In the genomic region with DNA sequence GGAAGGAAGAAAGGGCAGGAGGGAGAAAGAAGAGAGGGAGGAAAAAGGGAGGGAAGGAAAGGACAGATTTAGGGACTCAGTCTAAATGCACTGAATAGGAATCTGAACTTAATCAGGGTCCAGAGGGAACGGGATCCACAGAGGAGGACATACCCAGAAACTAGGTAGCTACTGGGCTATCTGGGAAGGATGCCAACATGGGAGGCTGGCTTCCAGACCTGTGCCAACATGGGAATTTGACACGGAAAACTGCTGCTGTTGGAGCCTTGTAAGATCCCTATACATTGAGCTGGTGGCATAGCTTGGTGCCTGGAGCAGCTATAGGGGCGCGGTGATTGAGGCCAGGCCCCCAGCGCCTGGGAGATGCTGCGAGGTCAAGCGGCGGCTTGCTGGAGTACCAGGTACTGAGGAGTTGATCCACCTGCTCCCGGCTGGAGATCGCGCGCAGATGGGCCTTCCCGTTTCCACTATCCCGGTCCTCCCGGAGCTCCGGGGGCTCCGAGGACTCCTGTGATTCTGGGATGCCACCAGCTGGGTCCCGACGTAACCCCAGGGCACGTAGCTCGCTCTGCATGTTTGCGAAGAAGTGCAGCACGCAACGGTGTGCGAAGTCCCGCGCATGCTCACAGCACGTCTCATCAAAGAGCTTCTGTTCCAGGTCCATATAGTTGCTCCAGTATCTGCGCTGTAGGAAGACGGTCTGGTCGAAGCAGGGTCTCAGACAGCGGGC, we compare ENCODE assay signal across 8 mouse cellular contexts. TPM values are rescaled to one million over a fixed set of nuclear protein-coding genes. Genes with fewer than 3 reads are reported as not detected.
DNase-seq lines count a peak whose midpoint lies in the region; ATAC-seq and TF ChIP-seq lines count a peak whose summit lies in the region.

No protein-coding gene starts in this region.

- H3K9me3 ChIP-seq in kidney, embryonic 14.5 days (ENCODE audit: control insufficient read depth, low read length), result no peaks in the 10 kb centered on the region
- no peaks in the 10 kb centered on the region for H3K9me3 ChIP-seq in forebrain, embryonic 12.5 days
- no peaks in the 10 kb centered on the region for H3K9me3 ChIP-seq in liver, postnatal 0 days (ENCODE audit: low read length)

- no peak for DNase-seq in kidney, adult 8-10 months
- peak; percentile 35 for DNase-seq in cerebellum, adult 11 months
- DNase-seq in liver, postnatal 0 days, result no peak
- DNase-seq in layer of hippocampus, adult 9-10 months (ENCODE audit: low spot score), result no peak
- no peak for DNase-seq in thymus, adult 18-20 months
- DNase-seq in thymus, postnatal 4 days, result no peak

- no peak for ATAC-seq in kidney, embryonic 14.5 days (ENCODE audit: low FRiP score, low TSS enrichment)
- ATAC-seq in forebrain, embryonic 12.5 days (ENCODE audit: low FRiP score), result peak; percentile 27; the same call in 1 of the 2 replicates
- ATAC-seq in liver, postnatal 0 days, result no peak

- no peak overlapping the region for H3K27ac ChIP-seq in kidney, embryonic 14.5 days (ENCODE audit: low read depth, low read length)
- H3K27ac ChIP-seq in forebrain, embryonic 12.5 days, result no peak overlapping the region
- no peak overlapping the region for H3K27ac ChIP-seq in liver, postnatal 0 days (ENCODE audit: low read depth)

- no peaks in the 10 kb centered on the region for H3K4me1 ChIP-seq in kidney, embryonic 14.5 days (ENCODE audit: control insufficient read depth, insufficient read depth, low read length)
- H3K4me1 ChIP-seq in forebrain, embryonic 12.5 days, result 0 out of 2 replicates have a peak, but pooled peaks cover 5% of the 10 kb centered on the region
- peaks cover 2% of the 10 kb centered on the region; the same call in 1 of the 2 replicates for H3K4me1 ChIP-seq in liver, postnatal 0 days (ENCODE audit: insufficient read depth)

- H3K9ac ChIP-seq in kidney, embryonic 14.5 days (ENCODE audit: low read depth, low read length), result 0 out of 2 replicates have a peak overlapping the region, but pooled peaks have one; percentile 8
- peak overlapping the region; percentile 42; the same call in 1 of the 2 replicates for H3K9ac ChIP-seq in forebrain, embryonic 12.5 days
- no peak overlapping the region for H3K9ac ChIP-seq in liver, postnatal 0 days (replicated peaks)

- TF ChIP-seq EP300 in liver, postnatal 0 days (IDR thresholded peaks at IDR 0.05; ENCODE audit: low read depth), result no peak

- TF ChIP-seq CTCF in liver, postnatal 0 days (IDR thresholded peaks at IDR 0.05; ENCODE audit: low read depth), result no peak

- H3K4me2 ChIP-seq in kidney, embryonic 14.5 days (replicated peaks; ENCODE audit: low read depth, low read length), result peak overlapping the region; percentile 43
- peak overlapping the region; percentile 59 for H3K4me2 ChIP-seq in forebrain, embryonic 12.5 days
- peak overlapping the region; percentile 38; the same call in 1 of the 2 replicates for H3K4me2 ChIP-seq in liver, postnatal 0 days (ENCODE audit: low read depth, low read length)

- H3K4me3 ChIP-seq in kidney, embryonic 14.5 days (ENCODE audit: low read length), result peak overlapping the region; percentile 19
- H3K4me3 ChIP-seq in forebrain, embryonic 12.5 days (replicated peaks), result peak overlapping the region; percentile 36
- H3K4me3 ChIP-seq in liver, postnatal 0 days (ENCODE audit: low read depth, low read length), result no peak overlapping the region

- H3K27me3 ChIP-seq in kidney, embryonic 14.5 days (ENCODE audit: control insufficient read depth, insufficient read depth, low read length), result peaks cover 4% of the 10 kb centered on the region; the same call in 1 of the 2 replicates
- peaks cover 14% of the 10 kb centered on the region; the same call in 1 of the 2 replicates for H3K27me3 ChIP-seq in forebrain, embryonic 12.5 days
- H3K27me3 ChIP-seq in liver, postnatal 0 days (ENCODE audit: insufficient read depth, low read length), result peaks cover 11% of the 10 kb centered on the region; the same call in 1 of the 2 replicates

- WGBS in kidney, embryonic 14.5 days, result 29% methylated on average over 32 of the region's 32 CpGs
- 24% methylated on average over 32 of the region's 32 CpGs for WGBS in forebrain, embryonic 12.5 days
- 33% methylated on average over 32 of the region's 32 CpGs for WGBS in liver, postnatal 0 days (ENCODE audit: insufficient replicate concordance)

- no peaks in the 10 kb centered on the region for H3K36me3 ChIP-seq in kidney, embryonic 14.5 days (ENCODE audit: control insufficient read depth, insufficient read depth, low read length)
- no peaks in the 10 kb centered on the region for H3K36me3 ChIP-seq in forebrain, embryonic 12.5 days (replicated peaks)
- H3K36me3 ChIP-seq in liver, postnatal 0 days (replicated peaks; ENCODE audit: insufficient read depth, low read length), result no peaks in the 10 kb centered on the region

RNA-seq across cellular contexts. Expression of a gene that starts 6.1 kb away (rescaled TPM):
- polyA plus RNA-seq in kidney, embryonic 14.5 days (2014; fragmentation: Nextera tagmentation; extraction: Ambion mirVana), result not detected in 2 replicates
- not detected in 2 replicates for polyA plus RNA-seq in forebrain, embryonic 12.5 days (2016; fragmentation: Nextera tagmentation; extraction: Ambion mirVana)
- polyA plus RNA-seq in liver, postnatal 0 days (2015; fragmentation: Nextera tagmentation; extraction: Ambion mirVana), result not detected in 2 replicates

RNA-seq across cellular contexts. Expression of a gene that starts 7.4 kb away (rescaled TPM):
- not detected in 2 replicates for polyA plus RNA-seq in kidney, embryonic 14.5 days (2014; fragmentation: Nextera tagmentation; extraction: Ambion mirVana)
- not detected in 2 replicates for polyA plus RNA-seq in forebrain, embryonic 12.5 days (2016; fragmentation: Nextera tagmentation; extraction: Ambion mirVana)
- polyA plus RNA-seq in liver, postnatal 0 days (2015; fragmentation: Nextera tagmentation; extraction: Ambion mirVana), result not detected in 2 replicates

RNA-seq across cellular contexts. Expression of a gene that starts 13.4 kb away (rescaled TPM):
- 1.9 and 3.8 TPM in 2 replicates for polyA plus RNA-seq in kidney, embryonic 14.5 days (2014; fragmentation: Nextera tagmentation; extraction: Ambion mirVana)
- polyA plus RNA-seq in forebrain, embryonic 12.5 days (2016; fragmentation: Nextera tagmentation; extraction: Ambion mirVana), result 1.1 and 1.8 TPM in 2 replicates
- 2.0 and 2.6 TPM in 2 replicates for polyA plus RNA-seq in liver, postnatal 0 days (2015; fragmentation: Nextera tagmentation; extraction: Ambion mirVana)

RNA-seq across cellular contexts. Expression of a gene that starts 27.1 kb away (rescaled TPM):
- 4.7 and 5.9 TPM in 2 replicates for polyA plus RNA-seq in kidney, embryonic 14.5 days (2014; fragmentation: Nextera tagmentation; extraction: Ambion mirVana)
- 4.0 and 4.6 TPM in 2 replicates for polyA plus RNA-seq in forebrain, embryonic 12.5 days (2016; fragmentation: Nextera tagmentation; extraction: Ambion mirVana)
- polyA plus RNA-seq in liver, postnatal 0 days (2015; fragmentation: Nextera tagmentation; extraction: Ambion mirVana), result 0.76 and 0.89 TPM in 2 replicates
